Mouse (Mus musculus): Measurements from ENCODE around the gene Sigirr. TPM values are rescaled to one million over a fixed set of nuclear protein-coding genes. Genes with fewer than 3 reads are reported as not detected.

Sigirr gene
- total RNA-seq, 2 experiments from 2014 or later, result 1.7 to 2.8 TPM

GRCm38 (mm10) chr7:141103161-141103560 lies 2.8 kb upstream of the Sigirr start:
- intact Hi-C loops (cut with DNase I), result no loop called here
- no peak for DNase-seq (ENCODE audit: low spot score in 2 of 2)

- DNase-seq (ENCODE audit: low spot score in 2 of 2), result no peak
- intact Hi-C loops (cut with DNase I), result no loop called here
These were observed 3.2 kb downstream of the Sigirr start for GRCm38 (mm10) chr7:141097177-141097576.

GRCm38 (mm10) chr7:141096649-141097056 lies 3.7 kb downstream of the Sigirr start:
- no peak for DNase-seq (ENCODE audit: low spot score in 2 of 2)
- intact Hi-C loops (cut with DNase I), result no loop called here

- intact Hi-C loops (cut with DNase I), result no loop called here
- no peak for DNase-seq (ENCODE audit: low spot score in 2 of 2)
These were observed 4.4 kb downstream of the Sigirr start for GRCm38 (mm10) chr7:141096021-141096420.

- DNase-seq (ENCODE audit: low spot score in 2 of 2), result no peak
- intact Hi-C loops (cut with DNase I), result loop anchor here (5.0 kb wide), 1 partner anchor 83 kb away; no protein-coding TSS in a partner anchor
These were observed 5.7 kb downstream of the Sigirr start for GRCm38 (mm10) chr7:141094487-141095205.

- DNase-seq (ENCODE audit: low spot score in 2 of 2), result no peak
- intact Hi-C loops (cut with DNase I), result loop anchor here (5.0 kb wide), 1 partner anchor 83 kb away; no protein-coding TSS in a partner anchor
These were observed 6.4 kb downstream of the Sigirr start for GRCm38 (mm10) chr7:141093950-141094349.

GRCm38 (mm10) chr7:141092051-141092735 lies 8.2 kb downstream of the Sigirr start:
- intact Hi-C loops (cut with DNase I), result loop anchor here (5.0 kb wide), 1 partner anchor 85 kb away; no protein-coding TSS in a partner anchor
- DNase-seq (ENCODE audit: low spot score in 2 of 2), result peak; percentile 26

GRCm38 (mm10) chr7:141090228-141090627 lies 10.1 kb downstream of the Sigirr start:
- DNase-seq (ENCODE audit: low spot score in 2 of 2), result no peak
- intact Hi-C loops (cut with DNase I), result loop anchor here (5.0 kb wide), 1 partner anchor 87 kb away; no protein-coding TSS in a partner anchor

GRCm38 (mm10) chr7:141088473-141088872 lies 11.9 kb downstream of the Sigirr start:
- no peak for DNase-seq (ENCODE audit: low spot score in 2 of 2)
- intact Hi-C loops (cut with DNase I), result no loop called here

GRCm38 (mm10) chr7:141087894-141088293 lies 12.5 kb downstream of the Sigirr start:
- intact Hi-C loops (cut with DNase I), result no loop called here

GRCm38 (mm10) chr7:141079481-141080449 lies 20.6 kb downstream of the Sigirr start:
- no peak for DNase-seq (ENCODE audit: low spot score in 2 of 2)
- intact Hi-C loops (cut with DNase I), result no loop called here

More at GRCm38 (mm10) chr7:141087894-141088293, 12.5 kb downstream of the Sigirr start:
- DNase-seq (ENCODE audit: low spot score in 2 of 2), result no peak

GRCm38 (mm10) chr7:141078876-141079275 lies 21.5 kb downstream of the Sigirr start:
- DNase-seq (ENCODE audit: low spot score in 2 of 2), result no peak
- intact Hi-C loops (cut with DNase I), result no loop called here

- intact Hi-C loops (cut with DNase I), result no loop called here
- DNase-seq (ENCODE audit: low spot score in 2 of 2), result no peak
These were observed 22.5 kb downstream of the Sigirr start, which contains the start of gene Pkp3 for GRCm38 (mm10) chr7:141077841-141078240. Gene Pkp3 (plus strand): TSS chr7:141078218.

GRCm38 (mm10) chr7:141073782-141074181 lies 26.6 kb downstream of the Sigirr start:
- intact Hi-C loops (cut with DNase I), result loop anchor here (5.0 kb wide), 1 partner anchor 99 kb away; the partner anchor contains the start of gene Rnh1

GRCm38 (mm10) chr7:141072017-141072745 lies 28.2 kb downstream of the Sigirr start:
- intact Hi-C loops (cut with DNase I), result loop anchor here (5.0 kb wide), 1 partner anchor 100 kb away; the partner anchor contains the start of gene Rnh1
- DNase-seq (ENCODE audit: low spot score in 2 of 2), result peak; percentile 23 to 45

More at GRCm38 (mm10) chr7:141073782-141074181, 26.6 kb downstream of the Sigirr start:
- DNase-seq (ENCODE audit: low spot score in 2 of 2), result no peak

- peak; percentile 78 for DNase-seq (ENCODE audit: low spot score in 2 of 2)
- intact Hi-C loops (cut with DNase I), result loop anchor here (5.0 kb wide), 1 partner anchor 102 kb away; the partner anchor contains the start of gene Rnh1
These were observed 30.1 kb downstream of the Sigirr start for GRCm38 (mm10) chr7:141070058-141070862.

- DNase-seq (ENCODE audit: low spot score in 2 of 2), result no peak
- intact Hi-C loops (cut with DNase I), result no loop called here
These were observed 32.0 kb downstream of the Sigirr start for GRCm38 (mm10) chr7:141068351-141068750.

- intact Hi-C loops (cut with DNase I), result loop anchor here (5.0 kb wide), 1 partner anchor 207 kb away; the partner anchor contains the start of genes Bet1l, Gm45785 and Ric8a
- no peak for DNase-seq (ENCODE audit: low spot score in 2 of 2)
These were observed 35.8 kb downstream of the Sigirr start for GRCm38 (mm10) chr7:141064576-141064975.

All from left cerebral cortex, postnatal 36 days (tissue).